Mouse (Mus musculus) MEL (cell line): ENCODE data around the gene Fgfr2. TPM values are rescaled to one million over a fixed set of nuclear protein-coding genes. Genes with fewer than 3 reads are reported as not detected.

Source experiments
- DNase-seq: peaks from one replicate; pipeline ENCODE4 v3.0.0; 2011; ENCODE audit warnings: low read depth, low spot score
- H3K27ac ChIP-seq: 2 replicates; pipeline ENCODE4 v1.5.1; 2012; ENCODE audit warnings: low read depth, mild to moderate bottlenecking, control low read depth, low read length, moderate library complexity; ENCODE audit not compliant: control insufficient read depth
- H3K27me3 ChIP-seq, 2 experiments: fragments of 150-350 bp in 1 of 2; sonication (generic) in 1 of 2; 2 replicates each; pipeline ENCODE4 v1.6.1; 2012; ENCODE audit warnings: low read length in 2 of 2, mild to moderate bottlenecking in 2 of 2, improper control_type of control experiment in 1 of 2, moderate library complexity in 1 of 2; ENCODE audit not compliant: insufficient read depth in 2 of 2, control insufficient read depth in 1 of 2
- H3K36me3 ChIP-seq, 2 experiments: 2 replicates each; pipeline ENCODE4 v1.6.1; 2012 to 2014; ENCODE audit warnings: low read length in 2 of 2, improper control_type of control experiment in 1 of 2, inconsistent platforms in 1 of 2, mild to moderate bottlenecking in 1 of 2; ENCODE audit not compliant: insufficient read depth in 2 of 2, control insufficient read depth in 1 of 2
- H3K4me1 ChIP-seq, 2 experiments: fragments of 150-350 bp in 1 of 2; sonication (generic) in 1 of 2; 2 replicates each; pipeline ENCODE4 v1.6.1; 2012; ENCODE audit warnings: low read length in 2 of 2, improper control_type of control experiment in 1 of 2, mild to moderate bottlenecking in 1 of 2; ENCODE audit not compliant: insufficient read depth in 2 of 2, control insufficient read depth in 1 of 2
- H3K4me3 ChIP-seq, 2 experiments: fragments of 150-350 bp in 1 of 2; sonication (generic) in 1 of 2; 2 replicates each; pipeline ENCODE4 v1.5.1; 2012; ENCODE audit warnings: low read depth in 2 of 2, low read length in 2 of 2, mild to moderate bottlenecking in 2 of 2, moderate library complexity in 2 of 2, control low read depth in 1 of 2, improper control_type of control experiment in 1 of 2; ENCODE audit not compliant: control insufficient read depth in 1 of 2, insufficient read depth in 1 of 2
- H3K79me2 ChIP-seq: 2 replicates; pipeline ENCODE4 v1.6.1; 2012; ENCODE audit warnings: mild to moderate bottlenecking, low read length, moderate library complexity; ENCODE audit not compliant: control insufficient read depth, poor library complexity, insufficient read depth
- H3K9ac ChIP-seq: 2 replicates; pipeline ENCODE4 v1.6.1; 2012; ENCODE audit warnings: low read depth, mild to moderate bottlenecking, control low read depth, low read length, moderate library complexity; ENCODE audit not compliant: control insufficient read depth, poor library complexity, severe bottlenecking
- H3K9me3 ChIP-seq: fragments of 150-350 bp; sonication (generic); replicated peaks from 2 replicates; pipeline ENCODE4 v1.6.1; 2012; ENCODE audit warnings: mild to moderate bottlenecking, low read length, improper control_type of control experiment, moderate library complexity; ENCODE audit not compliant: insufficient read depth
- BHLHE40 ChIP-seq: IDR thresholded peaks from 2 replicates; pipeline ENCODE4 v1.6.1; 2012; ENCODE audit warnings: low read depth, mild to moderate bottlenecking, inconsistent platforms, low read length, improper control_type of control experiment, borderline replicate concordance
- CHD2 ChIP-seq: IDR thresholded peaks from 2 replicates; pipeline ENCODE4 v1.6.1; 2011; ENCODE audit warnings: low read length, improper control_type of control experiment
- CTCF ChIP-seq, 3 experiments: IDR thresholded peaks in 2 of 3; conservative IDR thresholded peaks in 1 of 3; 2 replicates each; pipeline ENCODE4 v1.5.1; 2011 to 2012; ENCODE audit warnings: low read length in 3 of 3, low read depth in 2 of 3, mild to moderate bottlenecking in 2 of 3, improper control_type of control experiment in 1 of 3, inconsistent platforms in 1 of 3, mixed read lengths in 1 of 3, moderate library complexity in 1 of 3; ENCODE audit not compliant: control insufficient read depth in 1 of 3, insufficient read depth in 1 of 3, poor library complexity in 1 of 3, severe bottlenecking in 1 of 3
- EP300 ChIP-seq, 2 experiments: IDR thresholded peaks; 2 replicates each; pipeline ENCODE4 v1.6.1; 2011; ENCODE audit warnings: improper control_type of control experiment in 2 of 2, low read length in 2 of 2, low read depth in 1 of 2, mild to moderate bottlenecking in 1 of 2
- ETS1 ChIP-seq: IDR thresholded peaks from 2 replicates; pipeline ENCODE4 v1.6.1; 2012; ENCODE audit warnings: low read depth, mild to moderate bottlenecking, inconsistent platforms, low read length, improper control_type of control experiment, moderate library complexity
- GATA1 ChIP-seq: IDR thresholded peaks from 2 replicates; pipeline ENCODE4 v1.6.1; 2011; ENCODE audit warnings: low read depth, low read length, improper control_type of control experiment
- HCFC1 ChIP-seq: IDR thresholded peaks from 2 replicates; pipeline ENCODE4 v1.6.1; 2012; ENCODE audit warnings: low read depth, mild to moderate bottlenecking, inconsistent platforms, low read length, improper control_type of control experiment, moderate library complexity
- JUND ChIP-seq: IDR thresholded peaks from 2 replicates; pipeline ENCODE4 v1.6.1; 2011; ENCODE audit warnings: low read depth, mild to moderate bottlenecking, improper control_type of control experiment, low read length
- MAX ChIP-seq: IDR thresholded peaks from 2 replicates; pipeline ENCODE4 v1.6.1; 2011; ENCODE audit warnings: low read length, improper control_type of control experiment
- MAZ ChIP-seq: IDR thresholded peaks from 2 replicates; pipeline ENCODE4 v1.6.1; 2012; ENCODE audit warnings: low read depth, mild to moderate bottlenecking, inconsistent platforms, low read length, improper control_type of control experiment
- MYB ChIP-seq: IDR thresholded peaks from 2 replicates; pipeline ENCODE4 v1.6.1; 2011; ENCODE audit warnings: mild to moderate bottlenecking, low read depth, low read length, improper control_type of control experiment
- NRF1 ChIP-seq: IDR thresholded peaks from 2 replicates; pipeline ENCODE4 v1.6.1; 2014; ENCODE audit warnings: low read depth, mild to moderate bottlenecking, inconsistent platforms, low read length, improper control_type of control experiment, moderate library complexity; ENCODE audit not compliant: poor library complexity, insufficient read depth, severe bottlenecking
- POLR2AphosphoS2 ChIP-seq: IDR thresholded peaks from 2 replicates; pipeline ENCODE4 v1.6.1; 2011; ENCODE audit warnings: low read length, improper control_type of control experiment
- RAD21 ChIP-seq: IDR thresholded peaks from 2 replicates; pipeline ENCODE4 v1.6.1; 2011; ENCODE audit warnings: mild to moderate bottlenecking, low read depth, low read length, improper control_type of control experiment
- SIN3A ChIP-seq: IDR thresholded peaks from 2 replicates; pipeline ENCODE4 v1.6.1; 2012; ENCODE audit warnings: low read length, improper control_type of control experiment, inconsistent platforms
- TAL1 ChIP-seq: IDR thresholded peaks from 2 replicates; pipeline ENCODE4 v1.6.1; 2012; ENCODE audit warnings: mild to moderate bottlenecking, inconsistent platforms, low read length, moderate library complexity, mixed read lengths
- UBTF ChIP-seq: IDR thresholded peaks from 2 replicates; pipeline ENCODE4 v1.6.1; 2012; ENCODE audit warnings: low read depth, mild to moderate bottlenecking, inconsistent platforms, low read length, improper control_type of control experiment, moderate library complexity, borderline replicate concordance; ENCODE audit not compliant: insufficient read depth
- ZMIZ1 ChIP-seq: IDR thresholded peaks from 2 replicates; pipeline ENCODE4 v1.6.1; 2012; ENCODE audit warnings: low read depth, mild to moderate bottlenecking, inconsistent platforms, low read length, improper control_type of control experiment, moderate library complexity
- ZNF384 ChIP-seq: IDR thresholded peaks from 2 replicates; pipeline ENCODE4 v1.6.1; 2012; ENCODE audit warnings: low read depth, mild to moderate bottlenecking, inconsistent platforms, low read length, improper control_type of control experiment
- polyA plus RNA-seq, 2 experiments: library from polyadenylated mRNA; stranded (reverse) in 1 of 2; unstranded in 1 of 2; fragments of >175 nt in 1 of 2; fragments of >200 nt in 1 of 2; gene quantifications; 2 replicates each; pipeline versions ENCODE4 v1.2.1 to v1.2.4; 2012; ENCODE audit warnings: low replicate concordance in 2 of 2, low read depth in 1 of 2; ENCODE audit not compliant: insufficient read length in 2 of 2, insufficient read depth in 1 of 2, missing spikeins in 1 of 2
- total RNA-seq: library from RNA; depleted of rRNA; stranded (reverse); fragments of 300-350 nt; gene quantifications from 2 replicates; pipeline ENCODE4 v1.2.3, GENCODE M21; 2012

Fgfr2 gene
- total and polyA plus RNA-seq, 3 experiments: not detected

DNA sequence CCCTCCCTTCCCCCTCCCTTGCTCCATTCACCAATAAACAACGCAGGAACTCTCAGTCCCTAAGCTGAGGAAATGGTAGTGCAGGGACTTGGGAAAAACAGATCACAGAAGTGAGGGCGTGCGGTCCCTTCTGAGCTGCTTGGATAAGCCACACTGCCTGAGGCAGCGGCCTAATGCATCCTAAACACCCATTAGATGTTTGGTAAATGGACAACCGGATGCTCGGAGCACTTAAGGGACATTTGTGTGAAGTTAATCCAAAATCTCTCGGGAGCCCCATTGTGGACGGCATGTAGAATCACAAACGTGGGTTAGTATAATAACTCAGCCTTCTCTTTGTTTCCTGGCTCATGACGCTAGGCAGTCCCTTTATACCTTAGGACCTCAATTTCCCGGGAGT, 791.0 kb downstream of the Fgfr2 start:
- DNase-seq: no peak
- H3K36me3 ChIP-seq: peaks cover 0 to 25% of the 10 kb centered on the region in 2 experiments; a peak in 2 of 4 replicates

DNA sequence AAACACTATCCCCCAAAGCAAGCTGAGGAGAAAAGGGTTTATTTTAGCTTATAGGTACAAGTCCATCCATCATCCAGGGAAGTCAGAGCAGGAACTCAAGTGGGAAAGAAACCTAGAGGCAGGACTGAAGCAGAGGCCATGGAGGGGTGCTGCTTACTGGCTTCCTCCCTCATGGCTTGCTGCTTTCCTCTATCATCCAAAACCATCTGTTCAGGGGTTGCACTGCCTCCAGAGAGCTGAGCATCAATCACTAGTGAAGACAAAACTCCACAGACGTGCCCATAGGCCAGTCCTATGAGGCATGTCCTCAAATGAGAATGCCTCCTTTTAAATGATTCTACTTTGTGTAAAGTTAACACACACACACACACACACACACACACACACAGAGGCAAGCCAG, 793.0 kb downstream of the Fgfr2 start:
- Histone ChIP-seq H3K27me3 (no peaks in the 10 kb centered on the region), H3K9me3 (no peaks in the 10 kb centered on the region)
- TF ChIP-seq TAL1: peak; percentile 70
- TF ChIP-seq BHLHE40: no peak
- TF ChIP-seq, all 39 proteins: peak for 1
- H3K79me2 ChIP-seq: no peaks in the 10 kb centered on the region
- H3K9ac ChIP-seq: no peak overlapping the region
- H3K27ac ChIP-seq: no peak overlapping the region
- H3K36me3 ChIP-seq: peaks cover 0 to 24% of the 10 kb centered on the region in 2 experiments; a peak in 2 of 4 replicates
- H3K4me1 ChIP-seq: peaks cover 19 to 39% of the 10 kb centered on the region in 2 experiments
- peak; percentile 54 for DNase-seq
- no peak overlapping the region for H3K4me3 ChIP-seq

More for the DNA sequence above, 791.0 kb downstream of the Fgfr2 start:
- Histone ChIP-seq H3K4me3 (no peak overlapping the region), H3K27ac (no peak overlapping the region), H3K27me3 (no peaks in the 10 kb centered on the region)
- TF ChIP-seq ZNF384 (no peak), JUND (no peak)
- TF ChIP-seq, all 39 proteins: peak for 0
- peaks cover 25 to 42% of the 10 kb centered on the region in 2 experiments for H3K4me1 ChIP-seq
- no peak overlapping the region for H3K9ac ChIP-seq
- H3K9me3 ChIP-seq: no peaks in the 10 kb centered on the region
- H3K79me2 ChIP-seq: no peaks in the 10 kb centered on the region

DNA sequence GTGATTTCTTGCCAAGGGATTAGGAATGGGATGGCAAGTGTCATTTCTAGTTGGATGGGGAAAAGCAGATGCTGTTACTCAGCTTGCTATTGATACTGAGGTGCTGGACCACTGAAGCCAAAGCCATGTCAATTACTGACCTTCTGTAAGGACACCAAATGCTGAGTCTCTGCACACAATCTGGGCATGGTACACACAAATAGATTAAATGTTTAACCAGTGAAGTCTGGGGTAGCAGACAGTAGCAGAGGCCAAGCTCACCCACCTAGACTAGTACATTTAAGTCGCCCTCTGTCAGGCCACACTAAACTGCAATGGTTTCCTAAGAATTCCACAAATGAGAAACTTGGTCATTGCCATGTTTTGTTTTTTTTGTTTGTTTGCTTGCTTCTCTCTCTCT, 794.5 kb downstream of the Fgfr2 start:
- Histone ChIP-seq H3K9ac (no peak overlapping the region), H3K27me3 (no peaks in the 10 kb centered on the region), H3K4me1 (peaks cover 23 to 42% of the 10 kb centered on the region in 2 experiments), H3K9me3 (no peaks in the 10 kb centered on the region), H3K36me3 (peaks cover 0 to 36% of the 10 kb centered on the region in 2 experiments; a peak in 2 of 4 replicates), H3K79me2 (no peaks in the 10 kb centered on the region), H3K4me3 (no peak overlapping the region), H3K27ac (no peak overlapping the region)
- no peak for DNase-seq
- TF ChIP-seq RAD21 (no peak), CTCF (IDR thresholded peaks at IDR 0.05 in 2 of 3, conservative IDR thresholded peaks at IDR 0.05 in 1 of 3; ENCODE audit: control insufficient read depth in 1 of 3, insufficient read depth in 1 of 3, low read depth in 2 of 3, low read length in 3 of 3, poor library complexity in 1 of 3, severe bottlenecking in 1 of 3) (no peak), CHD2 (no peak), MAX (no peak), HCFC1 (no peak), JUND (no peak), EP300 (IDR thresholded peaks at IDR 0.05; ENCODE audit: low read depth in 1 of 2, low read length in 2 of 2) (no peak), NRF1 (no peak), MYB (no peak), SIN3A (no peak), ZMIZ1 (no peak), MAZ (no peak), GATA1 (no peak), TAL1 (no peak), POLR2AphosphoS2 (no peak), UBTF (no peak), ETS1 (no peak)
